Mouse (Mus musculus) kidney, postnatal 0 days (tissue): ENCODE results near the gene Ralgps2. TPM values are rescaled to one million over a fixed set of nuclear protein-coding genes. Genes with fewer than 3 reads are reported as not detected.

Source experiments
- ATAC-seq: fragments of 200-750 bp; cut with Nextera tagmentation; replicated peaks from 2 replicates; pipeline ENCODE4 v1.8.0; 2017; ENCODE audit warnings: low read depth, moderate number of reproducible peaks, moderate TSS enrichment, moderate library complexity; ENCODE audit not compliant: low FRiP score
- DNase-seq: peaks from one replicate; pipeline ENCODE4 v3.0.0-alpha.2; 2016; ENCODE audit warnings: low spot score
- H3K27ac ChIP-seq: fragments of 300-500 bp; sonication (generic); 2 replicates; pipeline ENCODE4 v1.5.1; 2014; ENCODE audit warnings: mild to moderate bottlenecking
- H3K27me3 ChIP-seq: fragments of 300-500 bp; sonication (generic); 2 replicates; pipeline ENCODE4 v1.6.1; 2014; ENCODE audit warnings: low read length, mixed read lengths; ENCODE audit not compliant: insufficient read depth
- H3K36me3 ChIP-seq: fragments of 300-500 bp; sonication (generic); 2 replicates; pipeline ENCODE4 v1.6.1; 2014; ENCODE audit warnings: low read length, mixed read lengths; ENCODE audit not compliant: insufficient read depth
- H3K4me1 ChIP-seq: fragments of 300-500 bp; sonication (generic); replicated peaks from 2 replicates; pipeline ENCODE4 v1.6.1; 2014; ENCODE audit warnings: antibody characterized with exemption, low read length, mixed read lengths; ENCODE audit not compliant: insufficient read depth
- H3K4me2 ChIP-seq: fragments of 300-500 bp; sonication (generic); 2 replicates; pipeline ENCODE4 v1.6.1; 2014; ENCODE audit warnings: mild to moderate bottlenecking, low read length, moderate library complexity, mixed read lengths
- H3K4me3 ChIP-seq: fragments of 300-500 bp; sonication (generic); replicated peaks from 2 replicates; pipeline ENCODE4 v1.5.1; 2014; ENCODE audit warnings: low read depth, low read length
- H3K9ac ChIP-seq: fragments of 300-500 bp; sonication (generic); 2 replicates; pipeline ENCODE4 v1.6.1; 2014; ENCODE audit warnings: low read depth, low read length
- H3K9me3 ChIP-seq: fragments of 300-500 bp; sonication (generic); replicated peaks from 2 replicates; pipeline ENCODE4 v1.6.1; 2016; ENCODE audit warnings: low read length, inconsistent platforms, mixed read lengths
- CTCF ChIP-seq: IDR thresholded peaks from 2 replicates; pipeline ENCODE4 v1.5.1; 2016; ENCODE audit warnings: antibody characterized with exemption, low read depth, mild to moderate bottlenecking, moderate library complexity
- WGBS: fragments of 180-500 bp; shearing (Covaris S2); extraction: QIAGEN DNeasy Blood & Tissue Kit; methylation state at CpG from one replicate; pipeline ENCODE4 v1.1.7; 2014; 5-methylcytosine and 5-hydroxymethylcytosine counted together
- polyA plus RNA-seq: library from polyadenylated mRNA; unstranded; fragments of >200 nt; fragmentation: Nextera tagmentation; extraction: Ambion mirVana; gene quantifications from 2 replicates; pipeline ENCODE4 v1.2.1, GENCODE M21; 2015

Gene Ralgps2
- polyA plus RNA-seq, 1 experiment from 2014 or later: 47.2 TPM

GRCm38 (mm10) chr1:156863726-156864125 is 75.7 kb downstream of the Ralgps2 start:
- H3K4me3 ChIP-seq: no peak overlapping the region
- no peaks in the 10 kb centered on the region for H3K9me3 ChIP-seq
- no peak overlapping the region for H3K27ac ChIP-seq
- H3K27me3 ChIP-seq: no peaks in the 10 kb centered on the region
- peak; percentile 25 for DNase-seq
- H3K36me3 ChIP-seq: no peaks in the 10 kb centered on the region
- no peak overlapping the region for H3K9ac ChIP-seq
- 0 out of 2 replicates have a peak, but pooled peaks cover 4% of the 10 kb centered on the region for H3K4me1 ChIP-seq
- ATAC-seq: no peak
- WGBS: 66% methylated on average over 3 of the region's 3 CpGs
- TF ChIP-seq CTCF: no peak
- no peak overlapping the region for H3K4me2 ChIP-seq

- Histone ChIP-seq H3K4me2 (no peak overlapping the region), H3K9ac (no peak overlapping the region), H3K4me1 (0 out of 2 replicates have a peak, but pooled peaks cover 4% of the 10 kb centered on the region), H3K36me3 (no peaks in the 10 kb centered on the region), H3K9me3 (no peaks in the 10 kb centered on the region), H3K4me3 (no peak overlapping the region), H3K27ac (no peak overlapping the region), H3K27me3 (no peaks in the 10 kb centered on the region)
- peak; percentile 77 for TF ChIP-seq CTCF
- ATAC-seq (no peak), DNase-seq (no peak)
- 44% methylated on average over 4 of the region's 4 CpGs for WGBS
These were observed 77.9 kb downstream of the Ralgps2 start for GRCm38 (mm10) chr1:156861475-156862043.

GRCm38 (mm10) chr1:156860266-156860665 is 79.2 kb downstream of the Ralgps2 start:
- Histone ChIP-seq H3K4me2 (no peak overlapping the region), H3K9me3 (no peaks in the 10 kb centered on the region), H3K9ac (no peak overlapping the region), H3K4me1 (0 out of 2 replicates have a peak, but pooled peaks cover 4% of the 10 kb centered on the region), H3K27ac (no peak overlapping the region), H3K36me3 (no peaks in the 10 kb centered on the region), H3K4me3 (no peak overlapping the region), H3K27me3 (no peaks in the 10 kb centered on the region)
- DNase-seq (no peak), ATAC-seq (no peak)
- whole genome bisulfite sequencing: 72% methylated on average over 8 of the region's 8 CpGs
- TF ChIP-seq CTCF: no peak

- H3K27ac ChIP-seq: no peak overlapping the region
- H3K36me3 ChIP-seq: no peaks in the 10 kb centered on the region
- WGBS: 54% methylated on average over 2 of the region's 2 CpGs
- no peak overlapping the region for H3K4me2 ChIP-seq
- H3K27me3 ChIP-seq: no peaks in the 10 kb centered on the region
- ATAC-seq (no peak), DNase-seq (no peak)
- no peaks in the 10 kb centered on the region for H3K9me3 ChIP-seq
- no peak overlapping the region for H3K4me3 ChIP-seq
- 0 out of 2 replicates have a peak, but pooled peaks cover 4% of the 10 kb centered on the region for H3K4me1 ChIP-seq
- no peak for TF ChIP-seq CTCF
- no peak overlapping the region for H3K9ac ChIP-seq
These were observed 79.6 kb downstream of the Ralgps2 start for GRCm38 (mm10) chr1:156859711-156860250.

GRCm38 (mm10) chr1:156859156-156859555 is 80.3 kb downstream of the Ralgps2 start:
- Histone ChIP-seq H3K4me3 (no peak overlapping the region), H3K4me2 (no peak overlapping the region), H3K4me1 (0 out of 2 replicates have a peak, but pooled peaks cover 4% of the 10 kb centered on the region), H3K27me3 (no peaks in the 10 kb centered on the region), H3K36me3 (no peaks in the 10 kb centered on the region), H3K9me3 (no peaks in the 10 kb centered on the region), H3K27ac (no peak overlapping the region), H3K9ac (no peak overlapping the region)
- TF ChIP-seq CTCF: no peak
- ATAC-seq (no peak), DNase-seq (no peak)
- WGBS: 97% methylated on average over 2 of the region's 2 CpGs

- TF ChIP-seq CTCF: no peak
- no peaks in the 10 kb centered on the region for H3K36me3 ChIP-seq
- no peak overlapping the region for H3K9ac ChIP-seq
- DNase-seq: no peak
- H3K4me3 ChIP-seq: no peak overlapping the region
- H3K4me1 ChIP-seq: no peaks in the 10 kb centered on the region
- H3K9me3 ChIP-seq: no peaks in the 10 kb centered on the region
- WGBS: 98% methylated on average over 2 of the region's 2 CpGs
- ATAC-seq: no peak
- no peak overlapping the region for H3K4me2 ChIP-seq
- H3K27ac ChIP-seq: no peak overlapping the region
- H3K27me3 ChIP-seq: no peaks in the 10 kb centered on the region
These were observed 82.8 kb downstream of the Ralgps2 start for GRCm38 (mm10) chr1:156856666-156857065.

GRCm38 (mm10) chr1:156854558-156854957 is 84.9 kb downstream of the Ralgps2 start:
- 69% methylated on average over 4 of the region's 4 CpGs for WGBS
- H3K9me3 ChIP-seq: no peaks in the 10 kb centered on the region
- DNase-seq: peak; percentile 58

More at GRCm38 (mm10) chr1:156854558-156854957, 84.9 kb downstream of the Ralgps2 start:
- no peak overlapping the region for H3K9ac ChIP-seq
- H3K4me2 ChIP-seq: no peak overlapping the region
- H3K27ac ChIP-seq: no peak overlapping the region
- no peak for ATAC-seq
- no peaks in the 10 kb centered on the region for H3K4me1 ChIP-seq
- no peaks in the 10 kb centered on the region for H3K27me3 ChIP-seq
- H3K4me3 ChIP-seq: no peak overlapping the region
- H3K36me3 ChIP-seq: no peaks in the 10 kb centered on the region
- no peak for TF ChIP-seq CTCF
